Mouse (Mus musculus) embryonic facial prominence, embryonic 11.5 days (tissue): Measurements from ENCODE around the gene Tbc1d1. TPM values are rescaled to one million over a fixed set of nuclear protein-coding genes. Genes with fewer than 3 reads are reported as not detected.

Experiments used
- ATAC-seq: fragments of 200-750 bp; cut with Nextera tagmentation; replicated peaks from 2 replicates; pipeline ENCODE4 v1.8.0; 2017; ENCODE audit warnings: low read depth; ENCODE audit not compliant: insufficient number of reproducible peaks, low FRiP score, low TSS enrichment
- DNase-seq: peaks from one replicate; pipeline ENCODE4 v3.0.0-alpha.2; 2015; ENCODE audit warnings: low spot score
- H3K27ac ChIP-seq: fragments of 300-500 bp; sonication (generic); replicated peaks from 2 replicates; pipeline ENCODE4 v1.5.1; 2014; ENCODE audit warnings: mild to moderate bottlenecking, low read depth, low read length, control low read depth
- H3K27me3 ChIP-seq: fragments of 300-500 bp; sonication (generic); 2 replicates; pipeline ENCODE4 v1.6.1; 2014; ENCODE audit warnings: mild to moderate bottlenecking, low read length, moderate library complexity, mixed read lengths; ENCODE audit not compliant: control insufficient read depth, insufficient read depth
- H3K36me3 ChIP-seq: fragments of 300-500 bp; sonication (generic); replicated peaks from 2 replicates; pipeline ENCODE4 v1.6.1; 2014; ENCODE audit warnings: low read depth, mild to moderate bottlenecking, low read length, moderate library complexity, mixed read lengths; ENCODE audit not compliant: control insufficient read depth, insufficient read depth
- H3K4me1 ChIP-seq: fragments of 300-500 bp; sonication (generic); 2 replicates; pipeline ENCODE4 v1.6.1; 2014; ENCODE audit warnings: low read length, mixed read lengths; ENCODE audit not compliant: control insufficient read depth, insufficient read depth
- H3K4me2 ChIP-seq: fragments of 300-500 bp; sonication (generic); 2 replicates; pipeline ENCODE4 v1.6.1; 2014; ENCODE audit warnings: low read depth, mild to moderate bottlenecking, control low read depth, low read length, moderate library complexity
- H3K4me3 ChIP-seq: fragments of 300-500 bp; sonication (generic); 2 replicates; pipeline ENCODE4 v1.5.1; 2014; ENCODE audit warnings: low read depth, low read length, control low read depth
- H3K9ac ChIP-seq: fragments of 300-500 bp; sonication (generic); replicated peaks from 2 replicates; pipeline ENCODE4 v1.6.1; 2014; ENCODE audit warnings: mild to moderate bottlenecking, control low read depth, low read length
- H3K9me3 ChIP-seq: fragments of 300-500 bp; sonication (generic); replicated peaks from 2 replicates; pipeline ENCODE4 v1.6.1; 2016; ENCODE audit warnings: mild to moderate bottlenecking, low read length, inconsistent platforms, mixed read lengths; ENCODE audit not compliant: control insufficient read depth
- WGBS: fragments of 180-500 bp; shearing (Covaris S2); extraction: QIAGEN DNeasy Blood & Tissue Kit; methylation state at CpG from one replicate; pipeline ENCODE4 v1.1.7; 2014; 5-methylcytosine and 5-hydroxymethylcytosine counted together
- polyA plus RNA-seq: library from polyadenylated mRNA; unstranded; fragments of >200 nt; fragmentation: Nextera tagmentation; extraction: Ambion mirVana; gene quantifications from 2 replicates; pipeline ENCODE4 v1.2.1, GENCODE M21; 2014

Tbc1d1 gene
- polyA plus RNA-seq, 1 experiment from 2014 or later, result 30.4 TPM

- Histone ChIP-seq H3K9me3 (no peaks in the 10 kb centered on the region), H3K27ac (no peak overlapping the region), H3K4me2 (no peak overlapping the region), H3K4me1 (peaks cover 4% of the 10 kb centered on the region; the same call in 1 of the 2 replicates), H3K9ac (no peak overlapping the region), H3K36me3 (no peaks in the 10 kb centered on the region), H3K4me3 (no peak overlapping the region), H3K27me3 (no peaks in the 10 kb centered on the region)
- DNase-seq (no peak), ATAC-seq (no peak)
- 43% methylated on average over 6 of the region's 6 CpGs for WGBS
Observed at GRCm38 (mm10) chr5:64243666-64244065, 87.6 kb downstream of the Tbc1d1 start.

DNA sequence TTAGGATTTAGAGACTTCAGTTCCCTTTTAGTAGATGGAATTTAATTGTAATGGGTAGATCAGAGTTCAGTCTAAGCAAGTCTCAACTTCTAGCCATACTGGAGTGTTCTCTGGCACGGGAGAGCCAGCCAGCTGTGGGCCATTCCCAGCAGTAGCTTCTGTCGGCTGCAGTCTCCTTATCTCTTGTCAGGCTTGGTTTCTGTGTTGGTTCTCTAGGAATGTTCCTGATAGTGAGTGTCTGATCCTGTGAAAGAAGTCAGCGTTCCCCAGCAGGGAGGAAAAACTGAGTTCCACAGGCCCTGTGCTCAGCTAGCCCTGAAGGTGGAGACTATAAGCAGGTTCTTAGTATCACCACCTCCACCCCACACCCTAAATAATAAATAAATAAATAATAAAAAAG lies 88.2 kb downstream of the Tbc1d1 start:
- H3K4me1 ChIP-seq, result peaks cover 4% of the 10 kb centered on the region; the same call in 1 of the 2 replicates
- H3K4me2 ChIP-seq, result no peak overlapping the region
- ATAC-seq (no peak), DNase-seq (no peak)
- no peak overlapping the region for H3K9ac ChIP-seq
- no peak overlapping the region for H3K27ac ChIP-seq
- 27% methylated on average over 3 of the region's 3 CpGs for WGBS
- no peaks in the 10 kb centered on the region for H3K36me3 ChIP-seq
- H3K4me3 ChIP-seq, result no peak overlapping the region
- H3K9me3 ChIP-seq, result no peaks in the 10 kb centered on the region
- H3K27me3 ChIP-seq, result no peaks in the 10 kb centered on the region

- Histone ChIP-seq H3K27me3 (no peaks in the 10 kb centered on the region), H3K4me2 (no peak overlapping the region), H3K4me3 (no peak overlapping the region), H3K9ac (no peak overlapping the region), H3K27ac (no peak overlapping the region), H3K9me3 (no peaks in the 10 kb centered on the region), H3K4me1 (peaks cover 4% of the 10 kb centered on the region; the same call in 1 of the 2 replicates), H3K36me3 (no peaks in the 10 kb centered on the region)
- 17% methylated on average over 5 of the region's 5 CpGs for WGBS
- DNase-seq (no peak), ATAC-seq (no peak)
Observed at GRCm38 (mm10) chr5:64244745-64245144, 88.6 kb downstream of the Tbc1d1 start.

- Histone ChIP-seq H3K27me3 (no peaks in the 10 kb centered on the region), H3K4me1 (no peaks in the 10 kb centered on the region), H3K36me3 (no peaks in the 10 kb centered on the region), H3K9ac (no peak overlapping the region), H3K27ac (no peak overlapping the region), H3K4me3 (no peak overlapping the region), H3K9me3 (no peaks in the 10 kb centered on the region), H3K4me2 (no peak overlapping the region)
- WGBS, result 72% methylated on average over 5 of the region's 5 CpGs
- ATAC-seq (no peak), DNase-seq (no peak)
Observed at GRCm38 (mm10) chr5:64251435-64251834, 95.3 kb downstream of the Tbc1d1 start.

- Histone ChIP-seq H3K4me1 (no peaks in the 10 kb centered on the region), H3K4me2 (no peak overlapping the region), H3K27ac (no peak overlapping the region), H3K4me3 (no peak overlapping the region), H3K27me3 (no peaks in the 10 kb centered on the region), H3K9me3 (no peaks in the 10 kb centered on the region), H3K9ac (no peak overlapping the region), H3K36me3 (no peaks in the 10 kb centered on the region)
- DNase-seq, result no peak
- 38% methylated on average over 3 of the region's 3 CpGs for WGBS
- ATAC-seq, result no peak
Observed at GRCm38 (mm10) chr5:64254278-64254677, 98.2 kb downstream of the Tbc1d1 start.

DNA sequence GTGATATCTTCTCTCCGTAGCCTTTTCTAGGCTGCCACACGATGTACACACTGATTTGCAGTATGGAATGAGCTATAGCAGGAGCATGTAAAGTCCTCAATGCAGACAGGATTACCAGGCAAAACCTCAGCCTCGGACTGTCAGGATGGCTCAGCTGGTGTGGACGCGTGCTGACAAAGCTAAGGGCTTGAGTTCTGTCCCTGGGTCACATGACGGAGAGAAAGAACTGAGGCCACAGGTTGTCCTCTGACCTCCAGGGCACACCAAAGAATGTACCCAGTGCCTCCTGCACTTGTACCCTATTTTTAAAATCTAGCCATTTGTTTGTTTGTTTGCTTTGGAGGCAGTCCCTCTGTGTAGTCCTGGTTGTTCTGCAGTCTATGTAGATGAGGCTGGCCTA lies 98.9 kb downstream of the Tbc1d1 start:
- ATAC-seq, result no peak

GRCm38 (mm10) chr5:64263348-64263747 lies 107.2 kb downstream of the Tbc1d1 start:
- Histone ChIP-seq H3K4me2 (no peak overlapping the region), H3K27ac (no peak overlapping the region), H3K9ac (no peak overlapping the region), H3K36me3 (no peaks in the 10 kb centered on the region), H3K4me1 (no peaks in the 10 kb centered on the region), H3K27me3 (no peaks in the 10 kb centered on the region), H3K4me3 (no peak overlapping the region), H3K9me3 (no peaks in the 10 kb centered on the region)
- DNase-seq (no peak), ATAC-seq (no peak)
- WGBS, result 85% methylated on average over 11 of the region's 11 CpGs

More for the DNA sequence above, 98.9 kb downstream of the Tbc1d1 start:
- no peak for DNase-seq
- Histone ChIP-seq H3K9me3 (no peaks in the 10 kb centered on the region), H3K27ac (no peak overlapping the region), H3K4me3 (no peak overlapping the region), H3K36me3 (no peaks in the 10 kb centered on the region), H3K27me3 (no peaks in the 10 kb centered on the region), H3K9ac (no peak overlapping the region), H3K4me2 (no peak overlapping the region), H3K4me1 (no peaks in the 10 kb centered on the region)
- WGBS, result 58% methylated on average over 6 of the region's 6 CpGs

DNA sequence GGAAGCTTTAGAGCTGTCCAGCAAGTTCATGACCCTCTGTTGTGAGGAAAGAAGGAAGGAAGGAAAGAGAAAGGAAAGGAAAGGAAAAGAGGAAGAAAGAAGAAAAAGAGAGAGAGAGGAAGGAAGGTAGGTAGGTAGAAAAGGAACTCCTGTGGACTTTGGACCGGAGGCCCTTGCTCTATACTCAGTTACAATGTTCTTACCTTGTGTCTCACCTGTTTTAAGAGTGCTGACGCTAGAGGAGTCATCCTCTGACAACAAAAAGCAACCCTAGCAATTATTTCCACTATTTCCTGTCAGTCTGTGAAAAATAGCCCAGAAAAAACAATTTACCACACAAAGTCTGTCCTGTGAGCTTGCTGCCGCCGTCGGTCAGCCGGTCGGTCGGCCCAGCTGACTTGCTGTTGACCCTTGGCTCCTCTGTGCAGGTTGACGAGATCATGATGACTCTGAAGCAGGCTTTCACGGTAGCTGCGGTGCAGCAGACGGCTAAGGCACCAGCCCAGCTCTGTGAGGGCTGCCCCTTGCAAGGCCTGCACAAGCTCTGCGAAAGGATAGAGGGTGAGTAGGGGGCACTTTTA lies 107.9 kb downstream of the Tbc1d1 start:
- Histone ChIP-seq H3K4me2 (no peak overlapping the region), H3K36me3 (no peaks in the 10 kb centered on the region), H3K4me1 (no peaks in the 10 kb centered on the region), H3K9ac (no peak overlapping the region), H3K4me3 (no peak overlapping the region), H3K27ac (no peak overlapping the region), H3K27me3 (no peaks in the 10 kb centered on the region), H3K9me3 (no peaks in the 10 kb centered on the region)
- ATAC-seq (no peak), DNase-seq (no peak)
- whole genome bisulfite sequencing, result 71% methylated on average over 13 of the region's 13 CpGs
